ENCODE assay signal across 8 mouse cellular contexts in the genomic region with DNA sequence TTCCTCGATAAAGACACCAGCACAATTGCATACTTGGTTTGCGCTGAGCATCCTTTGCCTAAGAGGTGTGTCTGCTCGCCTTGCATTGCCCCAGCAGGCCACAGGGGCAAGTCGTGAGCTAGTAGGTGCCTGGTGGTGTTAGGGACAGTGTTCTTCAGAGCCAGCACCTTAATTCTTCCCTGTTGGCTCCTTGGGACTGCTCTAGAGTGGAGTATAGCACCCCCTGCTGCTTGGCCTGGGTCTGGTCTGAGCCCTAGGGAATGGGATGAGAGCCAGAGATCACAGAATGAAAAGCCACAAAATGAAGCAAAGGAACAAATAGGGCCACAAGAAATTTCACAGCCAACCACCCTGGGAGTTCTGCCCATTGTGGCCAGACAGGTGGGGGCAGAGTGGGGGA. TPM values are rescaled to one million over a fixed set of nuclear protein-coding genes. Genes with fewer than 3 reads are reported as not detected.
DNase-seq lines count a peak whose midpoint lies in the region; ATAC-seq and TF ChIP-seq lines count a peak whose summit lies in the region.

No protein-coding gene starts in this region.

- no peak overlapping the region for H3K4me2 ChIP-seq in kidney, embryonic 16.5 days (replicated peaks; ENCODE audit: low read depth, low read length)
- no peak overlapping the region for H3K4me2 ChIP-seq in liver, embryonic 14.5 days (ENCODE audit: low read depth)

- WGBS in heart, adult 2 months, result 62% methylated on average over 4 of the region's 4 CpGs
- 55% methylated on average over 4 of the region's 4 CpGs for WGBS in kidney, embryonic 16.5 days
- 50% methylated on average over 4 of the region's 4 CpGs for WGBS in liver, embryonic 14.5 days (ENCODE audit: insufficient replicate concordance)

- H3K79me2 ChIP-seq in C2C12 (ENCODE audit: control insufficient read depth, insufficient read depth), result no peaks in the 10 kb centered on the region
- H3K79me2 ChIP-seq in heart, adult 2 months (replicated peaks; ENCODE audit: control insufficient read depth, insufficient read depth, low read length), result no peaks in the 10 kb centered on the region

- H3K27me3 ChIP-seq in C2C12 (ENCODE audit: control insufficient read depth, insufficient read depth, insufficient read length), result no peaks in the 10 kb centered on the region
- no peaks in the 10 kb centered on the region for H3K27me3 ChIP-seq in heart, adult 2 months (ENCODE audit: control insufficient read depth, insufficient read depth, low read length)
- H3K27me3 ChIP-seq in kidney, embryonic 16.5 days (ENCODE audit: insufficient read depth, low read length), result no peaks in the 10 kb centered on the region
- H3K27me3 ChIP-seq in liver, embryonic 14.5 days (ENCODE audit: control insufficient read depth, insufficient read depth, low read length), result no peaks in the 10 kb centered on the region

- H3K36me3 ChIP-seq in C2C12 (ENCODE audit: control insufficient read depth, insufficient read depth), result no peaks in the 10 kb centered on the region
- no peaks in the 10 kb centered on the region for H3K36me3 ChIP-seq in heart, adult 2 months (ENCODE audit: control insufficient read depth, insufficient read depth, low read length)
- no peaks in the 10 kb centered on the region for H3K36me3 ChIP-seq in kidney, embryonic 16.5 days (ENCODE audit: insufficient read depth, low read length)
- H3K36me3 ChIP-seq in liver, embryonic 14.5 days (replicated peaks; ENCODE audit: control insufficient read depth, insufficient read depth, low read depth), result no peaks in the 10 kb centered on the region

- TF ChIP-seq POLR2A in heart, adult 2 months (IDR thresholded peaks at IDR 0.05; ENCODE audit: insufficient read depth, low read depth, low read length), result no peak

- H3ac ChIP-seq in C2C12 (ENCODE audit: control insufficient read depth, insufficient read length, low read depth), result no peak overlapping the region

- no peaks in the 10 kb centered on the region for H3K9me3 ChIP-seq in kidney, embryonic 16.5 days (ENCODE audit: low read length)
- H3K9me3 ChIP-seq in liver, embryonic 14.5 days (ENCODE audit: control insufficient read depth, low read length), result no peaks in the 10 kb centered on the region

- peak; percentile 74 for DNase-seq in MN1 (ENCODE audit: low spot score)
- DNase-seq in cerebellum, postnatal 10 days, result peak; percentile 68
- DNase-seq in heart, adult 2 months, result peak; percentile 62 to 76
- DNase-seq in liver, embryonic 14.5 days (ENCODE audit: low read depth in 3 of 3, low spot score in 3 of 3), result no peak
- DNase-seq in right cerebral cortex, postnatal 10 days (ENCODE audit: low spot score in 2 of 2), result peak; percentile 46 to 68

- no peaks in the 10 kb centered on the region for H3K79me3 ChIP-seq in C2C12 (ENCODE audit: low read depth)

- no peak overlapping the region for H3K27ac ChIP-seq in heart, adult 2 months
- H3K27ac ChIP-seq in kidney, embryonic 16.5 days (ENCODE audit: low read length), result no peak overlapping the region
- H3K27ac ChIP-seq in liver, embryonic 14.5 days, result no peak overlapping the region

- intact Hi-C loops in heart, adult 2 months (cut with DNase I), result loop anchor here (1.0 to 10.0 kb wide), 4 partner anchors 60 to 276 kb away; no protein-coding TSS in a partner anchor

- no peak overlapping the region for H3K9ac ChIP-seq in heart, adult 2 months (ENCODE audit: low read depth, low read length)
- H3K9ac ChIP-seq in kidney, embryonic 16.5 days (replicated peaks; ENCODE audit: low read length), result no peak overlapping the region
- no peak overlapping the region for H3K9ac ChIP-seq in liver, embryonic 14.5 days (replicated peaks)

- peak; percentile 24 for TF ChIP-seq CTCF in C2C12 (IDR thresholded peaks at IDR 0.05; ENCODE audit: control insufficient read depth, insufficient read depth, insufficient read length)
- TF ChIP-seq CTCF in heart, adult 2 months (IDR thresholded peaks at IDR 0.05), result peak; percentile 84
- TF ChIP-seq CTCF in liver, embryonic 14.5 days (IDR thresholded peaks at IDR 0.05; ENCODE audit: low read depth), result peak; percentile 73

- no peak overlapping the region for H3K4me3 ChIP-seq in C2C12 (ENCODE audit: insufficient read depth, poor library complexity, severe bottlenecking)
- no peak overlapping the region for H3K4me3 ChIP-seq in heart, adult 2 months
- H3K4me3 ChIP-seq in kidney, embryonic 16.5 days (ENCODE audit: low read length), result no peak overlapping the region
- H3K4me3 ChIP-seq in liver, embryonic 14.5 days (ENCODE audit: insufficient read depth in 1 of 2, low read depth in 2 of 2, low read length in 2 of 2), result no peak overlapping the region

- H3K4me1 ChIP-seq in heart, adult 2 months (ENCODE audit: control insufficient read depth, insufficient read depth, low read length), result peaks cover 17% of the 10 kb centered on the region
- peaks cover 32% of the 10 kb centered on the region for H3K4me1 ChIP-seq in kidney, embryonic 16.5 days (ENCODE audit: insufficient read depth, low read length)
- peaks cover 0 to 11% of the 10 kb centered on the region in 2 experiments; a peak in 3 of 4 replicates for H3K4me1 ChIP-seq in liver, embryonic 14.5 days (replicated peaks; ENCODE audit: control insufficient read depth in 2 of 2, insufficient read depth in 2 of 2, low read length in 1 of 2)

- 0 out of 2 replicates have a peak, but pooled peaks have one; percentile 63 for TF ChIP-seq EP300 in heart, adult 2 months (IDR thresholded peaks at IDR 0.05; ENCODE audit: insufficient read depth, low read depth, low read length)
- no peak for TF ChIP-seq EP300 in liver, embryonic 14.5 days (IDR thresholded peaks at IDR 0.05; ENCODE audit: low read depth)

- ATAC-seq in kidney, embryonic 16.5 days (ENCODE audit: low FRiP score, low TSS enrichment), result peak; percentile 78
- no peak for ATAC-seq in liver, embryonic 14.5 days (ENCODE audit: insufficient read depth)
- no peak for ATAC-seq in erythroid progenitor cell, adult 5-6 weeks (replicated peaks; ENCODE audit: low FRiP score, poor library complexity, severe bottlenecking)

TF ChIP-seq in C2C12, 6 proteins besides CTCF, POLR2A, EP300 and RAD21:
- TF ChIP-seq MYOG (IDR thresholded peaks at IDR 0.05; ENCODE audit: control insufficient read depth, extremely low read depth, insufficient read length) (no peak), MAX (IDR thresholded peaks at IDR 0.05) (no peak), FOSL1 (IDR thresholded peaks at IDR 0.05; ENCODE audit: insufficient read depth, low read length, poor library complexity, severe bottlenecking) (no peak), CEBPB (IDR thresholded peaks at IDR 0.05; ENCODE audit: low read depth) (no peak), USF1 (IDR thresholded peaks at IDR 0.05; ENCODE audit: low read depth) (no peak), MYOD1 (IDR thresholded peaks at IDR 0.05; ENCODE audit: control insufficient read depth, insufficient read length, low read depth) (no peak)

RNA-seq across cellular contexts. Expression of gene Rmi2, which starts 11.6 kb away (rescaled TPM):
- 2.5 TPM for polyA plus RNA-seq in C2C12 (2012; fragmentation: generic; extraction: Trizol)
- under 1 TPM; 0.26 to 0.30 TPM for total RNA-seq in heart, adult 2 months (2021)
- 0.45 and 0.47 TPM in 2 replicates for polyA plus RNA-seq in heart, adult 2 months (2012; rRNA removed)
- polyA plus RNA-seq in kidney, embryonic 16.5 days (2015; fragmentation: Nextera tagmentation; extraction: Ambion mirVana), result 2.9 and 3.5 TPM in 2 replicates
- 2.6 and 2.9 TPM in 2 replicates for polyA plus RNA-seq in liver, embryonic 14.5 days (2012; rRNA removed)
- 1.3 TPM in 2 replicates for polyA plus RNA-seq in liver, embryonic 14.5 days (2014; fragmentation: Nextera tagmentation; extraction: Ambion mirVana)
- total RNA-seq in erythroid progenitor cell, adult 5-6 weeks (2015; ENCODE audit: low replicate concordance), result 1.3 and 3.6 TPM in 2 replicates
- 2.0 and 3.2 TPM in 2 replicates for total RNA-seq in erythroid progenitor cell, adult 5-6 weeks (2017; ENCODE audit: low replicate concordance)

RNA-seq across cellular contexts. Expression of gene Gm11172, which starts 33.8 kb away (rescaled TPM):
- polyA plus RNA-seq in C2C12 (2012; fragmentation: generic; extraction: Trizol), result not detected
- total RNA-seq in heart, adult 2 months (2021), result not detected
- polyA plus RNA-seq in heart, adult 2 months (2012; rRNA removed), result not detected in 2 replicates
- not detected in 2 replicates for polyA plus RNA-seq in kidney, embryonic 16.5 days (2015; fragmentation: Nextera tagmentation; extraction: Ambion mirVana)
- not detected in 2 replicates for polyA plus RNA-seq in liver, embryonic 14.5 days (2012; rRNA removed)
- not detected in 2 replicates for polyA plus RNA-seq in liver, embryonic 14.5 days (2014; fragmentation: Nextera tagmentation; extraction: Ambion mirVana)
- total RNA-seq in erythroid progenitor cell, adult 5-6 weeks (2015; ENCODE audit: low replicate concordance), result not detected in 2 replicates
- not detected in 2 replicates for total RNA-seq in erythroid progenitor cell, adult 5-6 weeks (2017; ENCODE audit: low replicate concordance)

RNA-seq across cellular contexts. Expression of gene Prm1, which starts 40.9 kb away (rescaled TPM):
- not detected for polyA plus RNA-seq in C2C12 (2012; fragmentation: generic; extraction: Trizol)
- total RNA-seq in heart, adult 2 months (2021), result not detected
- polyA plus RNA-seq in heart, adult 2 months (2012; rRNA removed), result 4.7 and 5.2 TPM in 2 replicates
- not detected in 2 replicates for polyA plus RNA-seq in kidney, embryonic 16.5 days (2015; fragmentation: Nextera tagmentation; extraction: Ambion mirVana)
- polyA plus RNA-seq in liver, embryonic 14.5 days (2012; rRNA removed), result not detected in 2 replicates
- not detected in 2 replicates for polyA plus RNA-seq in liver, embryonic 14.5 days (2014; fragmentation: Nextera tagmentation; extraction: Ambion mirVana)
- total RNA-seq in erythroid progenitor cell, adult 5-6 weeks (2015; ENCODE audit: low replicate concordance), result not detected in 2 replicates
- total RNA-seq in erythroid progenitor cell, adult 5-6 weeks (2017; ENCODE audit: low replicate concordance), result not detected in 2 replicates

RNA-seq across cellular contexts. Expression of gene Prm2, which starts 50.6 kb away (rescaled TPM):
- polyA plus RNA-seq in C2C12 (2012; fragmentation: generic; extraction: Trizol), result not detected
- total RNA-seq in heart, adult 2 months (2021), result not detected
- 4.9 and 5.7 TPM in 2 replicates for polyA plus RNA-seq in heart, adult 2 months (2012; rRNA removed)
- polyA plus RNA-seq in kidney, embryonic 16.5 days (2015; fragmentation: Nextera tagmentation; extraction: Ambion mirVana), result not detected in 2 replicates
- polyA plus RNA-seq in liver, embryonic 14.5 days (2012; rRNA removed), result not detected in 2 replicates
- polyA plus RNA-seq in liver, embryonic 14.5 days (2014; fragmentation: Nextera tagmentation; extraction: Ambion mirVana), result not detected in 2 replicates
- not detected in 2 replicates for total RNA-seq in erythroid progenitor cell, adult 5-6 weeks (2015; ENCODE audit: low replicate concordance)
- not detected in 2 replicates for total RNA-seq in erythroid progenitor cell, adult 5-6 weeks (2017; ENCODE audit: low replicate concordance)

RNA-seq across cellular contexts. Expression of gene Prm3, which starts 55.8 kb away (rescaled TPM):
- polyA plus RNA-seq in C2C12 (2012; fragmentation: generic; extraction: Trizol), result not detected
- not detected for total RNA-seq in heart, adult 2 months (2021)
- 0.41 TPM in 1 of 2 replicates, not detected in the other for polyA plus RNA-seq in heart, adult 2 months (2012; rRNA removed)
- not detected in 2 replicates for polyA plus RNA-seq in kidney, embryonic 16.5 days (2015; fragmentation: Nextera tagmentation; extraction: Ambion mirVana)
- not detected in 2 replicates for polyA plus RNA-seq in liver, embryonic 14.5 days (2012; rRNA removed)
- polyA plus RNA-seq in liver, embryonic 14.5 days (2014; fragmentation: Nextera tagmentation; extraction: Ambion mirVana), result not detected in 2 replicates
- not detected in 2 replicates for total RNA-seq in erythroid progenitor cell, adult 5-6 weeks (2015; ENCODE audit: low replicate concordance)
- total RNA-seq in erythroid progenitor cell, adult 5-6 weeks (2017; ENCODE audit: low replicate concordance), result not detected in 2 replicates

Comparison
In these comparisons a context has a peak if more than half of its experiments do, and no peak if none do; other contexts are left out.
1. CTCF ChIP-seq: peak in every context shown above with its lines; median percentile 84 in heart, adult 2 months; 73 in liver, embryonic 14.5 days; 24 in C2C12.
2. DNase-seq: peak in MN1 (single experiment), cerebellum, postnatal 10 days (2 of 2), heart, adult 2 months (2 of 2) and right cerebral cortex, postnatal 10 days (2 of 2); none in liver, embryonic 14.5 days (0 of 3).